Mouse (Mus musculus) kidney, postnatal 36 days (tissue): ENCODE measurements around the gene Bmp7.

ENCODE experiments used
- DNase-seq, 2 experiments: peaks; one replicate each; pipeline ENCODE4 v3.0.0; 2021 to 2022; ENCODE audit warnings: mixed read lengths in 2 of 2

Gene Bmp7

DNA sequence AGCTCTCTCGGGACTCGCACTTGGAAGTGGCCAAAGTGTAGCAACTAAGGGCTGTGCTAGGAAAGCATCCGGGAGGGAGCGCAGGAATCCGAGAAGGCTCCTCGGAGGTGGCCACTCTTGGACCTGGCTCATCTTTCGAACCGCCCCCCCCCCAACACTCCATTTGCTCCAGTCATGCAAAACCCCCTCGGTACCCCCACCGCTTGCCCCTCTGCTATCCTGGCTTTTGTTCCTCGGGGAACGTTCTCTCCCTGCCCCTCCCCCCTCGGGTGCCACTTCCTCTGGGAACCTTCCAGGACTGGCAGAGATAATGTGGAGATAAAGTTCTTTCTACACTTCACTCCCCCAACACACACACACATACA is 660 bp upstream of the Bmp7 start:
- peak in 1 of 2 experiments; percentile 42 for DNase-seq

DNA sequence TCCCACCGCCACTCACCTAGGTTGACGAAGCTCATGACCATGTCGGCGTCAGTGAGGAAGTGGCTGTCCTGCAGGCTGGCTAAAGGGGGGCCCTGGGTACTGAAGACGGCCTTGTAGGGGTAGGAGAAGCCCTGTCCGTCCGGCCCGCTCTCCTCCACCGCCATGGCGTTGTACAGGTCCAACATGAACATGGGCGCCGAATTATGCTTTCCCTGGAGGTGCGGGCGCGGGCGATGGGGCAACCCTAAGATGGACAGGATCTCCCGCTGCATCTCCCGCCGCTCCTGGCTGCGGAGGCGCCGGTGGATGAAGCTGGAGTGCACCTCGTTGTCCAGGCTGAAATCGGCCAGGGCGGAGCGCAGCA is 500 bp downstream of the Bmp7 start:
- DNase-seq = no peak

DNA sequence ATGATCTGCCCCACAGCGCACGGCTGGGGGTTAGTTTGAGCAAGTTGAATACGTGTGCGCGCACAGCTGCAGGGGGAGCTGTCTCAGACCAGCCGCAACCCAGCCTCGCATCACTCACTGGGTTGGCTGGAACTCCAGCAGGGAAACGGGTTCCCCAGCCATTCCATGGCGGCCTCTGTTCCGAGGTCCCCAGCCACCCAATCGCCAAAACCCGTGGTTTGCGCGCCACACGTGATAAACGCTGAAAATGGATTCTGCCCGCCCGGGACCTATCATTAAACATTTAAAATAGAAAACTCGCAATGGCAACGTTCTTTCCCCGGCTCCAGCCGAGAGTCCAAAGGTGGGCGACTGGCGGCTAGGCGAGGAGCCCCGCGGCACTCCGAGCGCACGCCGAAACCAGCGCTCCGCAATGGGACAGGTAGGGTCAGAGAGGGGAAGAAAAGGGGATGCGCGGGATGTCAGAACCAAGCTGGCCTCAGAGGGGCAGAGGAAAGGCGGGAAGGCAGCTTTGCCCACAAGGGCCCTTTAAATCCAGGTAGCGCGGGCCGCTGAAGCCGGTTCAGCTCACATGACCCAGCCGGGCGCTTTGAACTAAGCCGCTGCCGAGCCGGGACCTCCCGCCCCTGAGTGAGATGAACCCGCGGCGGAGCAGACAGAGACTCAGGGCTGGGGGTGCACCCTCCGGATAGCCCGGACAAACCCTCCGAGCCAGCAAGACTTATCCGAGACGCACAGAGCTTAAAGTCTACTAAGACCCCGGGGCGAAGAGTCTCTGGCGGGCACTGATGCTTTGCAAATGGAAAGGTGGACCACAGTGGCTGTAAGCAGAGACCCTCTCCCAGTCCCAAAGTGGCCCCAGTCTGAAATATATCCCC is 1.1 kb downstream of the Bmp7 start:
- peak; percentile 79 to 86 for DNase-seq

DNA sequence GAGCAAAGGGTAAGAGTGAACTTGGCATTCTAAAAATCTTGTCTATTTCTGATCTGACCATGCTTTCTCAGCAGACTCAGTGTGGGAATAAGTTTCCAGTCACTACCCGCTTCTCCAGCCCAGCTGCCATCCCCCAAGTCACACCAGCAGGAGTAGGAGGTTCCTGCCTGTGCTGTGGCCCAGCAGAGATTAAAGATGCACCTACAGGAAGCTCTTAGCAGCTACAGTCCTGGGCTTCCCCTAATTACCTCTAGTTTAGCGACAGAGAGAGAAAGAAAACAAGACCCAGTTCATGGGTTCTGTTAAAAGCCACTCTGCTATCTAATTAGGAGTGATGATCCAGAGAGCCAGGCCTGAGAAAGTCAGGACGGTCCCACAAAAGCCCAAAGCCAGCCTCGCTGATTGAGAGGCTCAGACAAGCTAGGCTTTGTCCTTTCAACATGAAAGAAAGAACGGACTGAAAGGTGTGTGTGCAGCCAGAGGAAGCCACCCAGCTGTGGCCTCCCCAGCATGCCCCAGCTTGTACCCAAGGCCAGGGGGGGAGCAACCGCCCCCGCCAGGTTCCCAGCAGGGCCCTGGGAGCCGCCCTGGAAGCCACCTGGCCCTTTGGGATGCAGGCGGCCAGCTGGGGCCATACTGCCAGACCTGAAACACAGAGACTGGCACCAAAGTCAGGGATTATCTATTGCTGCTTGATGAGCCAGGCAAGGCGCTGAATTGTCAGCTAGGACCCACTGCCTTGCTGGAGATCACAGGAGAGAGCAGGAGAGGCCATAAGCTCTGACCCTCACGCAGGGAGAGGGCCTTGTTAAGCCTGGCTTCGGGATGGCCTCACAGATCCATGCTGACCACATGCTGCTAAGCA is 2.6 kb downstream of the Bmp7 start:
- no peak for DNase-seq

DNA sequence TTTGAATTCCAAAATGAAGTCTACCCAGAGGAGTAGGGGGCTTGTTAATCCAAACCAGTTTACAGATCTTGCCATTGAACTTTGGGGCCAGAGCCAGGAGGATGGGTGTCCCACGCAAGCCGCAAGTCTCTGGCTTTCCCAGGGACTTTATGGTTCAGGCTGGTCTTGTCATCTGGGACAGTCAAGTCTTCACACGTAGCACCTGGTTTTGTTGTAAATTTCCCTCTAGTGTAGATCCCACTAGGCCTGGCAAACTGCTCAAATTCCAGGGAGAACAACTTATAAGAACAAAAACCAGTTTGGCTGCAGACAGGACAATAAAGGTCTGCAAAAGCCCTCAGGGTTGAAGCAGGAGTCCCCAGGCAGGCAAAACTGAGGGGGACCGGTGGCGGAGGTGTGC is 3.3 kb downstream of the Bmp7 start:
- DNase-seq = no peak

DNA sequence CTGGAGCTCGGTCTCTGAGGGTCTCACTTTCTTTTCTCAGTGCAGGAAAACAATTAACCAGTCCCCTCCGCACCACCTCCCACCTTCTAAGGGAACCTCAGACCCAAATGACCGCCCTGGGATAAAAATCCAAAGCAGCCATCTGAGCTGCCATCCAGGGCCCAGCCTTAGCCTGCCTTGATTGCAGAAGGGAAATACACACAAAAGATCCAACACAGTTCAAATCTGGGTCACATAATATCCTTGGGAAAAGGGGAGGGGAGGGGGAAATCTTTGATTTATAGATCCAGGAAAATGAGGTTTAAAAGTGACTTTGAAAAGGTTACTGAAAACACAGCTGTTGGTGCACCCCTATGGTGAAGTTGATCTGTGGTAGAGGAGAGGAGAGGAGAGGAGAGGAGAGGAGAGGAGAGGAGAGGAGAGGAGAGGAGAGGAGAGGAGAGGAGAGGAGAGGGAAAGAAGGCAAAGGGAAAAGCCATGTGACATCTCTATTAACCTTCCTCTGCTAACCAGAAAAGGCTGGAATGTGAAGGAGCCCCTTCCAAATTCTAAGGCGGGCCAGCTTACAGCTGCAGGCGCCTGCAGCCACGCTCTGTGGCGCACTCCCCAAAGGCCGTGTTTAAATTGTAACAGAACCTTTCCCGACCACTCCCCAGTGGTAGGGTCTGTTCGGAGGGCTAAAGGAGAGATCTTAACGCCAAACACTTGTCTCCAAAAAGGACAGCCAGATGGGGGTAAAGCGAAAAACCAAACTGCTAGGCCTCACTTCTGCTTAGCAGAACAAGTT is 4.2 kb downstream of the Bmp7 start:
- DNase-seq = no peak

DNA sequence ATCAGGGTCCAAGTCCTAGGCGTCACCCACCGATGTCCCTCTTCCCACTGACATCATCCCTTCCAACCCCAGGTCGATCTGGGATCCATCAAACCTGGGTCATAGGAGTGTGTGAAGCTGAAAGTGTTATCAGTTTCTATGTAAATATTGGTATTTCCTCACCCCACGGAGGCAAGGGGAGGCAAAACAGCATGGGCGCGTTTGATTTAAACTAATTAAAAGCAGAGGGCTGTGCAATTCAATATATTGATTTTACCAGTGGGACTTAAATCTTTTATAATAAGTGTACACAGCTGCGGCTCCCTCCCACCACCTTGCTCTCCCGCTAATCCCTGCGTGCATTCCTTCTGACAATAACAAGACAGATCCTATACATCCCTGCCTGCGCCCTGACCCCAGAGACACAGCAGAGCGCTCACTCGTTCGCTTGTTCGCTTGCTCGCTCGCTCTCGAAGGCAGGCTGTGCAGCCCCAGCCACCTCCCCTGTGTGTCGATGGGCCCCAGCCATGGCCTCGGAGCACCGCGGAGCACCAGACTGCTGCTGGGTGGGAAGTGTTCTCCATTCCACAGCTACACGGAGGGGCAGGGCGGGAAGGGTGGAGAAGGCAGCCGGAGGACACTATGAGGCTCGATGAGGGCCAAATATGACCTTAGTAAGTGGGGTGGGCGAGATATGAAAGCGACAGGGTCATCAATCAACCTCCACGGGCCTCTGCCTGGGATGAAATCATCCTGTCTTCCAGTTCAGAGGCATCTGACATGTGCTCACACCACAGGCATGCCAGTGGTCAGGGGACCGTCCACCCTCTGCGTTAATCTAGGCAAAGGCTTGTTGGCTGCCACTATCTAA is 5.0 kb downstream of the Bmp7 start:
- no peak for DNase-seq

DNA sequence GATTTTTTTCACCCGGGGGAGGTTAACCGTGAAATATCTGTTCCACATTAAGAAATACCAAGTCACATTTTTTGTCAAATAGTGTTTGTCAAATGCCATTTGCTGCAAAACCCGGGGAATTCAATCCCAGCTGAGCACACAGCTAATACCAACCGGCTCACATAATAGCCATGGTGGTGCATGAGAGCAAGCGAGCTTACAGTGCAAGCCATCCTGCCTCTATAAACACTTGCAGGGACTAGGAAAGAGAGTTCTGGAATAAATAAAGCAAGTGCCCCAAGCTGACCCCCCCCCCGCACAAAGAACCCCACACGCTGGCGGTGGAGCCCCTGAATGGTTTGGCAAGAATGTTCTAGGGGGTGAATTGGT is 5.7 kb downstream of the Bmp7 start:
- no peak for DNase-seq

DNA sequence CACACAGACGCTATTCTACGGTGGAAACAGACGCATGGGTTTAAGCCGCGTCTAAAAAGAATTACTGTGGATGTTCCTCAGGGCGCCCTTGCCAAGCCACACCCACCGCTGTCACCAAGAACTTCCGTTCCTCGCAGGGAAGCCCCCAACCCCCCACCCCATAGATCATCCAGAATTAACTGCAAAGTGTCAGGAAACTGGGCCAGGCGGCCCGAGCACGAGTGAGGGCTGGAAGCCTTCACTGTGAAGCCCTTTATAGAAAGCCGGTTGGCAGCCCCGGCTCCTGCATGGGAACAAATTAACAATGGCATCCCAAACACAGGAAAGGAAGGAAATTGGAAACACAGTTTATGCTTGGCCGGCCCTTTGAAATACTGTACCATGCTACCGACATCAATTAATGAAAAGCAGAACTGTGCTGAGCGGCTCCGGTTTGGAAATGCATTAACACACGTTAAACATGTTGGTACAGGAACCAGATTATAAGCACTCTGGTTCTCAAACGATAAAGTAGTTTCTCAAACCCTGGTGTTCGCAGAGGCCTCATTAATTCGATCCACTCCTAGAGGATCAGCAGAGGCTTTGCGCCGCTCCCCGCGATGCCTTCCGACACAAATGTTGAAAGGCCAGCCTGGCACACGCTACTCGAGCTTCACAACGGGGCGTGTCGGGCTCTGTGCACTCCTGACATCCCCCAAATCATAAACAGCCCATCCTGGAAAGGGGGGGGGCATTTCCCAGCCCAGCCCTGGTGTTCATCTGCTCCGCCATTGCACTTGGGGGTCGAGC is 6.3 kb downstream of the Bmp7 start:
- peak in 1 of 2 experiments; percentile 72 for DNase-seq

DNA sequence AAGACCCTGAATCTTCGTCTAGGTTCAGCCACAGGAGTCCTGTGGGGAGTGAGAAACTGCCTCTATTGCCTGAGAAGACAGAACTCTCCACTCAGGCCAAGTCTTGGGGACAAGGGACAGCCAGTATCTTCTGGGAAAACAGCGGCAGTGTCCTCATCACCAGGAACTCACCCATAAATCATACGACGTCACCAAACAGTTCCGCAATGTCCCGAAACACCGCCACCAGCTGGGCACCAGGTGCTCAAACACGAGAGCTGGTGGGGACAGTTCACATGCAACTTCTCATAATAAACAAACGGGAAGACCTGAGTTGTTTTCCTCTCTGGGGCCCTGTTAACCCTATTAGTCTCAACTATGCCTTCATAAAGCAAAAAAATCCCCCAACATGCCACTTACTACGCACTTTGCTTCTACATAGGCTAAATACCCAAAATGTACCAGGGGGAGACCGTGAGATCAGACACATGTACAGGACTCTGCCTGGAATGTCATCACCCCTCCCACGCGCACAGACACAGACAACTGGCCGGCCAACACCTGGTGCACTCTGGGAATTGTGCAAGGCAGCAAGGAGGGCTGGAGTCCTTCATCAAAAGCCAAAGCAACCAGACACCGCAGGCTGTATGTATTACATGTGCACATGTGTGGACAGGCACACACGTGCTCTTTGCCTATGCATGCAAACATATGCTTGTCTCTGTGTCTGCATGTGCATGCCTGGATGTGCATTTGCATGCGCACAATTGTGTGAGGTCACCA is 8.8 kb downstream of the Bmp7 start:
- DNase-seq = peak in 1 of 2 experiments; percentile 45

DNA sequence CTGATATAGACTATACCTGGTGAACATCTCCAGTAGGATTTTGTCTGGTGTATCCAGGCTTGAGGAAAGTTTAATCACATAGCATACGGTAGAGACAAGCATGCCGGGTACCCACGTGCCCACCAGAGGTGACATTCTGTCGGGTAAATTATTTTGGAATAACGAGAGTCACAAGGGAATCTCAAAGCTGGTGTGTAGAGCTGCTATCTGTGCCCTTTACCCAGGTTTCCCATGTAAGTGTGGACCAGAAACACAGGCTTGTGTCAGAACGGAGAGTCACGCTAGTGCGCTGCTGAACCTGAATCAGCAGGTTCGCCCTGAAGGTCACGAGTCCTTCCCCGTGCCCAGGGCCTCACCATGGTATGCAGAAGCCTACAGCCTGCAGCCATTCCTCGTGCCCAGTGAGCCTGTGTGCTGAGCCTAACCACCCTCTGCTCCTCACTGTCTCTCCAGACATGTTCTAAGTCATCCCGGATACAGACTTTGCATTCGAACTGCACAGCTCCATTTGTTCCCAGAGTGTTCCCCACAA is 10.2 kb downstream of the Bmp7 start:
- peak; percentile 78 to 86 for DNase-seq

DNA sequence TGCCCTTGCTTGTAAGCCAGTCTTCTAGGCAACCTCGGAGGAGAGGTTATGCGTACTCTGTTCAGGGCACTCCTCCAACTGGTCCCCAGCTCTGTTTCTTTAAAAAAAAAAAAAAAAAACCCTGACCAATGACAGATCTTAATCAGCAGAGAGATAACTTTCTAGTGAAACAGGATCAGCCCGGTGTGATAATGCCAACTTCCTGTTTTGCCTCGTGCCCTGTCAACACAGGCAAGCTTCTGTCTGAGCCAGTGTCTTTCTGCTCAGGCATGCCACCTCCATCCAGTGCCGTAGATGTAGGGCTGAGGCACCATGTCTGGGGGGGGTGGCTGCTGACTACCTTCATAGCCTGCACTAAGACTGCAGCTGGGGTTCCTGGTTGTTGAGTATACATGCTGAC is 12.5 kb downstream of the Bmp7 start:
- no peak for DNase-seq

DNA sequence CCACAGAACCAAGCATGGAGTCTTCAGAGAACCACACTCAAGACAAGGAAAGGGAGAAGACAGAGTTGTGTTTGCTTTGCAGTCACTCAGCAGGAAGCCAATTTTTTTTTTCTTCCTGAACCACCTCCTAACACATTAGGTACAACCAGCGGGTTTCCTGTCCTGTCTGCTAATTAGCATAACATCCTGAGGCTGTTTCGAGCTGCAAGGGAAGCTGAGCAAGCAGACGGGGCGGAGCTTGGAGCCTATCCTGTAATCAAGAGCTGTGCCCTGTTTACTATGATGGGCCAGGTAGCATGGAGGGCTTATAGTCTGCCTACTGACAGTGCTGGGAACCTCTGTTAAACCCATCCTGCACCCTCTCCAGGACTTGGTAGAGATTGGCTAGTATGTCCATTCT is 13.8 kb downstream of the Bmp7 start:
- peak; percentile 58 to 62 for DNase-seq

DNA sequence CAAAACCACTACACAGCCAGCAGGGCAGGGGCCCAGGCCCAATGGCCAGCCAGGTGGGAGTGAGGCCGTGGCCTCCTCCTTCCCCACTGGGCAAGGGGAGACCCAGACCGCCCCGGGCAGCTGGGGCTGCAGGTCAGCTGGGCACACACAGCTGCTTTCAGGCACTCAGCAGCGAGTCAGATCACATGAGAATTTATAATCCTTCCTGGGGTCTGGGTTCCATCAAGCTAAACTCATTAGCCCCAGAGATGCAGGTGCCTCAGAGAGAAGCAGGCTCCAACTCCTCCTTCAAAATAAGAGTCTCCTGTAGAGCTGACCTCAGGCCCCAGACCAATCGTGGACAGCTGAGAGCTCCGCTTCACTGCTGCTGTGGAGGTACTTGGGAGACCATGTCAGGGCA is 15.2 kb downstream of the Bmp7 start:
- DNase-seq = no peak

DNA sequence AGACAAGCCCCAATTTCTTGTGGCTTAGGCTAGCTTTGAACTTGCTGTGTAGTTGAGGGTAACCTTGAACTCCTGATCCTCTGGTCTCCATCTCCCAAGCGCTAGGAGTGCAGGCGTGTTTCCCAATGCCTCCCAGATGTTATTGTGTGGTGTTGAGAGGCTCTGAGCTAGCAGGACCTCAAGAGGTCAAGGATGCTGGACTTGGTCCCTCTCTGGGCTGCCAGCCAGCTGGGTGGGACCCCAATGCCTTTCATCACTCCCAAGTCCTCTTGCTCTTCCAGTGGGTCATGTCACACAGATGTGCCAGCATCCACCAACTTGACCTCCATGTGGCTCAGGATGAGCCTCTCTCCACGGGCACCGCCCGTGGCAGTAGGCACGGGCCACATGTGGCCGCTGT is 16.9 kb downstream of the Bmp7 start:
- DNase-seq = no peak

DNA sequence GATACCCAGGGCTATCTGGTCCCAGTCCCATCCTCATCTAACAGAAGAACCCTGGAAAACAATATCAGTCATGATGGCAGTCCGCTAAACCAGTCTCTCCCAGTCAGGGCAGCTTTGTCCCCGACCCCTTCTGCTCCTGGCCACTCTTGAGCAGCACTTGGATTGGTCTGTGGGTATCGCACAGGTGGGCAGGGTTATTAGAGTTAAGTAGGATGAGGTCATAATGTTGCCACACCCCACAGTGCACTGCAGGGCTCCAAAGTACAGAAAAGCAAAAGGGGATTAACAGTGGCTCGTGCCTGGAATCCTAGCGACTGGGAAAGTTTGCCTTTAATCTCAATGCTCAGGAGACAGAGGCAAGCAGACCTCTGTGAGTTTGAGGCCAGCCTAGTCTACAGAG is 17.5 kb downstream of the Bmp7 start:
- no peak for DNase-seq

DNA sequence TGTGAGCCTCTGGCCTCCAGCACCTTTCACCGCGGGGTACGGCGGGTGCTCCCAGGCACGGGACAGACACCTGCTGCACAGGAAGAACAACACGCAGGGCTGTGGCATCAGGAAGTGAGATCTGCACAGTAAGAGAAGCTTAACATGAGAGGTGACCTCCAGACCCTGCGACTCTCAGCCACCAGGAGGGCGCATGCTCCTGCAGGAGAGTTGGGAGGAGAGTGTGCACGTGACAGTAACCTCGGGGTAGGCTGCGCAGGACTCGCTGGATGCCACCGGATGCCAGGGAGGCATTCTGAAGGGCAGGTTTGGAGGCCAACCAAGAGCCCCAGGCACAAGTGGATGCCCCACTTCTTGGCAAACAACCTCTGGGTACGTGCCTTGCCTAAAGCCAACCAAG is 26.1 kb downstream of the Bmp7 start:
- DNase-seq = peak; percentile 59 to 65

DNA sequence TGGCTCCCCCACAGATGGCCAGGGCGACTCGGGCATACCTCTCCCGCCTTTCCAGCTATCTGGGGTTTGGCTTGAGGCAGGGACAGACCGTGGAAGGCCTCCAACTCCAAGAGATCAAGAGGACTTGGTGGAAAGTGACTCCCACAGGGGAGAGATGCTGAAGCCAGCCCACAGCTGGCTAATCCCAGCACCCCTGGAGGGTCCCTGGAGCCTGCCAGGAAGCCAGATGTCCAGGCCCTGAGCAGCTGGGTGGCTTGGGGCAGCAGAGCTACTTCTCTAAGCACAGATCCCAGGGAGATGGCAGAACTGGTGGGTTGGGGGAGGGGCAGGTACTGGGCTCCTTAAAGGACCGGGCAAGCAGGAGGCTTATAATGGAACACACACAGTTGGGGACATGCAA is 28.4 kb downstream of the Bmp7 start:
- no peak for DNase-seq

DNA sequence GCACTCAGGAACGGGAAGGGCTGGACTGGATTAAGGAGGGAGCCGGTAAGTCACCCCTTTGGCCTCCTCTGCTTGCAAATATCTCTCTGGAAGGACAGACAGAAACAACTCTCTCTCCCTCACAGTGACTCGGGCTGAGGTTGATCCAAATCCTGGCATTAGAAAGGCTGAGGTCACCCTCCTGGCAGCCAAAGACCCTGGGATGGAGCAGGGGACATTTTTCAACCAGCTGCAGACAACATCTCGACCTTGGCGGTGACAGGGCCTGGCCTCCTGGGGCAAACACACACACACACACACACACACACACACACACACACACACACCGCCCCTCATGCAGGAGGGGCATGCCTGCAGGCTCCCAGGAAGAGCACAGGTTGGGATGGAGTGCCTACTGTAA is 29.0 kb downstream of the Bmp7 start:
- DNase-seq = no peak

DNA sequence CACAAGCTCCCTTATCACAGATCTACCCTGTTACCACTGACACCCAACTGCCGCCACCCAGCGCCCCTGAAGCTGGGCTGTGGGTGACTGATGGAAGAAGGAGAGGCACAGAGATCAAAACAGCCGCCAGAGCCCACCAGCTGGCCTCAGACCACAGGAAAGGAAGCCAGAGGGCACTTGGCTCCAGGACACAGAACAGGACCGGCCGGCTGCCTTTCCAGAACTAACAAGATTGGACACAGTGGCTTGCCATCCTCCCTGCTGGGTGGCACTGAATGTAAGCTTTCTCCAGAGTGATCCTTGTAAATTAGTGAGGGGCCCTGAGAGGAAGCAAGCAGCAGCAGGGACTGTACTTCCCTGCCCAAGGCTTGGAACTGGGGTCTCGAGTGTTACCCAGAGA is 30.7 kb downstream of the Bmp7 start:
- no peak for DNase-seq

DNA sequence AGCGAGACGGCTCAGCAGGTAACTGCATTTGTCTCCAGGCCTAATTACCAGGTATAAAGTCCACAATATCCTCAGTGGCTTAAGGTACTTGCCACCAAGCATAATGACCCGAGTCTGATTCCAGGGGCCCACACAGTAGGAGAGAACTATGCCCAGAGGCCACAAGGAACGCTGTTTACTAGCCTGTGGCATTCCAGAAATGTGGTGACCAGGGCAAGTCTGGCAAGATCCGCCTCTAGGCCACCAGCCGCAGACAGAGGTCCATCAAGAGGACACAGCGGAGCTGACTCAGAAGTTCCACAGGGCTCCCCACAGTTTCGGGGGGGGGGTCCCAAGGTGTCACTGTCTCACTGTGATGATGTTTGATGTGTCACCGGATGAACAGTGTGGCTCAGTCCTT is 34.0 kb downstream of the Bmp7 start:
- peak; percentile 75 to 86 for DNase-seq
